Mouse (Mus musculus): ENCODE measurements around the gene Tiprl. TPM values are rescaled to one million over a fixed set of nuclear protein-coding genes. Genes with fewer than 3 reads are reported as not detected.

The Tiprl gene
- polyA plus RNA-seq, 1 experiment from 2014 or later, result 36.4 TPM

- 29% methylated on average over 6 of the region's 9 CpGs for WGBS (ENCODE audit: insufficient replicate concordance)
- no peak for ATAC-seq (ENCODE audit: low read depth)
- H3K4me1 ChIP-seq (ENCODE audit: control insufficient read depth, low read depth, low read length), result no peaks in the 10 kb centered on the region; the same call in 1 of the 2 replicates
- no peak overlapping the region for H3K4me3 ChIP-seq (ENCODE audit: low read depth, low read length)
- H3K27me3 ChIP-seq (ENCODE audit: control insufficient read depth, insufficient read depth, low read depth, low read length), result no peaks in the 10 kb centered on the region
- H3K9me3 ChIP-seq (replicated peaks; ENCODE audit: control insufficient read depth, low read length), result no peaks in the 10 kb centered on the region
- H3K36me3 ChIP-seq (ENCODE audit: control insufficient read depth, insufficient read depth), result no peaks in the 10 kb centered on the region; the same call in 1 of the 2 replicates
- H3K4me2 ChIP-seq (ENCODE audit: low read depth, low read length), result no peak overlapping the region
- no peak overlapping the region for H3K27ac ChIP-seq (ENCODE audit: low read length)
- H3K9ac ChIP-seq (ENCODE audit: low read depth, low read length), result no peak overlapping the region
These were observed 62.7 kb downstream of the Tiprl start for GRCm38 (mm10) chr1:165174059-165174616.

GRCm38 (mm10) chr1:165171277-165171676 lies 65.5 kb downstream of the Tiprl start:
- no peak for ATAC-seq (ENCODE audit: low read depth)
- Histone ChIP-seq H3K27me3 (ENCODE audit: control insufficient read depth, insufficient read depth, low read depth, low read length) (no peaks in the 10 kb centered on the region), H3K27ac (ENCODE audit: low read length) (no peak overlapping the region), H3K4me2 (ENCODE audit: low read depth, low read length) (no peak overlapping the region), H3K9me3 (replicated peaks; ENCODE audit: control insufficient read depth, low read length) (no peaks in the 10 kb centered on the region), H3K4me3 (ENCODE audit: low read depth, low read length) (no peak overlapping the region), H3K36me3 (ENCODE audit: control insufficient read depth, insufficient read depth) (no peaks in the 10 kb centered on the region), H3K4me1 (ENCODE audit: control insufficient read depth, low read depth, low read length) (no peaks in the 10 kb centered on the region; the same call in 1 of the 2 replicates), H3K9ac (ENCODE audit: low read depth, low read length) (no peak overlapping the region)
- WGBS (ENCODE audit: insufficient replicate concordance), result 79% methylated on average over 7 of the region's 8 CpGs

- WGBS (ENCODE audit: insufficient replicate concordance), result 30% methylated on average over 5 of the region's 5 CpGs
- Histone ChIP-seq H3K9ac (ENCODE audit: low read depth, low read length) (no peak overlapping the region), H3K36me3 (ENCODE audit: control insufficient read depth, insufficient read depth) (no peaks in the 10 kb centered on the region), H3K27ac (ENCODE audit: low read length) (no peak overlapping the region), H3K4me1 (ENCODE audit: control insufficient read depth, low read depth, low read length) (no peaks in the 10 kb centered on the region; the same call in 1 of the 2 replicates), H3K4me3 (ENCODE audit: low read depth, low read length) (no peak overlapping the region), H3K9me3 (replicated peaks; ENCODE audit: control insufficient read depth, low read length) (no peaks in the 10 kb centered on the region), H3K27me3 (ENCODE audit: control insufficient read depth, insufficient read depth, low read depth, low read length) (no peaks in the 10 kb centered on the region), H3K4me2 (ENCODE audit: low read depth, low read length) (no peak overlapping the region)
- no peak for ATAC-seq (ENCODE audit: low read depth)
These were observed 66.6 kb downstream of the Tiprl start for GRCm38 (mm10) chr1:165170157-165170556.

- no peak for ATAC-seq (ENCODE audit: low read depth)
These were observed 67.3 kb downstream of the Tiprl start for GRCm38 (mm10) chr1:165169462-165169861.

GRCm38 (mm10) chr1:165164920-165165319 lies 71.9 kb downstream of the Tiprl start:
- WGBS (ENCODE audit: insufficient replicate concordance), result 71% methylated on average over 6 of the region's 6 CpGs
- no peak overlapping the region for H3K4me2 ChIP-seq (ENCODE audit: low read depth, low read length)
- no peak overlapping the region for H3K9ac ChIP-seq (ENCODE audit: low read depth, low read length)
- no peaks in the 10 kb centered on the region for H3K27me3 ChIP-seq (ENCODE audit: control insufficient read depth, insufficient read depth, low read depth, low read length)
- ATAC-seq (ENCODE audit: low read depth), result no peak
- no peak overlapping the region for H3K27ac ChIP-seq (ENCODE audit: low read length)
- H3K4me1 ChIP-seq (ENCODE audit: control insufficient read depth, low read depth, low read length), result no peaks in the 10 kb centered on the region
- H3K4me3 ChIP-seq (ENCODE audit: low read depth, low read length), result no peak overlapping the region
- H3K36me3 ChIP-seq (ENCODE audit: control insufficient read depth, insufficient read depth), result no peaks in the 10 kb centered on the region
- H3K9me3 ChIP-seq (replicated peaks; ENCODE audit: control insufficient read depth, low read length), result no peaks in the 10 kb centered on the region

More at GRCm38 (mm10) chr1:165169462-165169861, 67.3 kb downstream of the Tiprl start:
- Histone ChIP-seq H3K27ac (ENCODE audit: low read length) (no peak overlapping the region), H3K4me1 (ENCODE audit: control insufficient read depth, low read depth, low read length) (no peaks in the 10 kb centered on the region; the same call in 1 of the 2 replicates), H3K9ac (ENCODE audit: low read depth, low read length) (no peak overlapping the region), H3K4me3 (ENCODE audit: low read depth, low read length) (no peak overlapping the region), H3K36me3 (ENCODE audit: control insufficient read depth, insufficient read depth) (no peaks in the 10 kb centered on the region), H3K4me2 (ENCODE audit: low read depth, low read length) (no peak overlapping the region), H3K27me3 (ENCODE audit: control insufficient read depth, insufficient read depth, low read depth, low read length) (no peaks in the 10 kb centered on the region), H3K9me3 (replicated peaks; ENCODE audit: control insufficient read depth, low read length) (no peaks in the 10 kb centered on the region)
- WGBS (ENCODE audit: insufficient replicate concordance), result 62% methylated on average over 3 of the region's 3 CpGs

Other genes starting within 250 kb of the Tiprl start
- gene Tbx19, start 76.2 kb downstream of the Tiprl start, polyA plus RNA-seq (2015; fragmentation: Nextera tagmentation; extraction: Ambion mirVana), result not detected in 2 replicates
- 9.1 and 9.8 TPM in 2 replicates for gene Sft2d2, start 42.6 kb downstream of the Tiprl start, polyA plus RNA-seq (2015; fragmentation: Nextera tagmentation; extraction: Ambion mirVana)
- gene Gpr161, start 58.8 kb upstream of the Tiprl start, polyA plus RNA-seq (2015; fragmentation: Nextera tagmentation; extraction: Ambion mirVana), result 0.07 and 0.11 TPM in 2 replicates
- gene Dcaf6, start 223.5 kb upstream of the Tiprl start, polyA plus RNA-seq (2015; fragmentation: Nextera tagmentation; extraction: Ambion mirVana), result 14.9 and 17.0 TPM in 2 replicates
- gene Mpc2, start 223.6 kb upstream of the Tiprl start, polyA plus RNA-seq (2015; fragmentation: Nextera tagmentation; extraction: Ambion mirVana), result 292 and 315 TPM in 2 replicates
- gene Adcy10, start 248.2 kb upstream of the Tiprl start, polyA plus RNA-seq (2015; fragmentation: Nextera tagmentation; extraction: Ambion mirVana), result 0.02 and 0.11 TPM in 2 replicates

Data from liver, embryonic 16.5 days (tissue).